Mouse (Mus musculus) ovary, postnatal 36 days (tissue): ENCODE data around the gene Traf4.
A peak's percentile ranks its signal among the peaks of the same experiment; 100 is the strongest.
"Not testable (repeated sequence)": the region's sequence is repeated elsewhere in the genome, so short reads cannot be mapped to it uniquely, and the experiment has no call there.

Experiments used
- DNase-seq: peaks from one replicate; pipeline ENCODE4 v3.0.0; 2022; ENCODE audit warnings: low spot score, mixed read lengths

Traf4 gene

DNA sequence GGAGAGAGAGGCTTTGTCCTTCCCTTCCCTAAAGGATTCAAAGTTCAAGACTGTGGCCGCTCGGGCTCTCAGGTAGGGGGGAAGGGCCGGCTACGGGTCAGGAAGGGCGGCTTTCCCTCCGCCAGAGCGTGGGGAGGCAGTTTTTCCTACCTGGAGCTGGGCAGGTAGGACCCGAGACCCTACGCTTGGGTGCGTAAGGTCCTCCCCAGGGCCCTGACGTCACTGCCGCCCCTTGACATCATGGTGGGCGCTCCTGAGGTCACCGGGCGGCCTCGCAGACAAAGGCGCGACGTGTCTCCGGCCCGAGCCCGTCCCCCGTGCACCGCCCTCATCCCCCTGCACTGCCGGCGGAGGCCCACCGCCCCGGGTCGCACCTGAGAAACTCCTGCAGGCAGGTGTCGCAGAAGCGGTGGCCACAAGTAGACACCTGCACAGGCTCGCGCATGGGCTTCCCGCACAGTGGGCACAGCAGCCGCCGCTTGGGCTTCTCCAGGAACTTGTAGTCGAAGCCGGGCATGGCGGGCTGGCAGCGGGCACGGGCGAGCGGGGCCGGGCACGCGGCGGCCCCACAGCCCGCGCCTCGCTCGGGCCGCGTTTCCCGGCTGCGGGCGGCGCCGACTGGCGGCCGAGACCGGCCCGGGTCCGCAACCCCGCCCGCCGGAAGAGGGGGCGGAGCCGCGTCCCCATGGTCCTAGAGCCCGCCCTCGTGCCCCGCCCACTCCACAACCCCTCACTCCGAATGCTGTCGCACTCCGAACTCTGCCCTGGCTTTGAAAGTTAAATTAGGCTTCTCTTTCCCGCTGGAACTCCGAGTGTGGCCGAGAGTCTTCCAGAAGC, at the start of gene Traf4:
TSS of gene Traf4 (minus strand) at position 666 of the 837 bp plus-strand sequence.
- DNase-seq = peak; percentile 87

DNA sequence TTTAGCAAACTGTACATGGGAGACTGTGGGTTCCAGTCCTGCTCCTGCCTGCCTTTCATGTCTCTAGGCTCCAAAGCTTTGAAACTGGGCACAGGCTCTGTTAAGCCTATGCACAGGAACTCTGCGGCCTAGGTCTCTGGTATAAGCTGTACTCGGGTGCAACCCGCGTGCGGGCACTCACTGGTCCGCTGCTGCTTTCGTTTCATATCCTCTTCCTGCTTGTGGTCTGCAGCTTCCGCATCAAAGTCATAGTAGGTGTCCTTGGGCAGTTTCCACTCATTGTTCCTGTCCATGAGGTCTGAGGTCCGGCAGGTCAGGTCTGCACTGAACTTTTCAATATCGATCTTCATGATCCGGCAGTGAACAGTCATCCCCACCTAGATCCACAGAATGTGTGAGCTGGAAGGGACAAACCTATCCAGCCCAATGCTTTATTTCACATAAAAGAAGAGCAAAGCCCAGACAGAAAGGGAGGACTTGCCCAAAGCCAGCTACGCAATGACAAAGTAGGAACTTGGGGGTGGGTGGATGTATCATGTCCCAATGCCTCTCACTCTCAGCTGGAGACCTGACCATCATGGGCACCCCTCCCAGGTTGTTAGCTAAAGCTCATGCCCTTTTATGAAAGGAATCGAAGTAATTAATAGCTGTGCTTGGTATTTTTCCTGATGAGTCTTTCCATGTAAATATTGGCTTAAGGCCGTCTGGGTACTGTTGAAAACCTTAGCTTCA, 47.9 kb upstream of the Traf4 start:
- no peak for DNase-seq

DNA sequence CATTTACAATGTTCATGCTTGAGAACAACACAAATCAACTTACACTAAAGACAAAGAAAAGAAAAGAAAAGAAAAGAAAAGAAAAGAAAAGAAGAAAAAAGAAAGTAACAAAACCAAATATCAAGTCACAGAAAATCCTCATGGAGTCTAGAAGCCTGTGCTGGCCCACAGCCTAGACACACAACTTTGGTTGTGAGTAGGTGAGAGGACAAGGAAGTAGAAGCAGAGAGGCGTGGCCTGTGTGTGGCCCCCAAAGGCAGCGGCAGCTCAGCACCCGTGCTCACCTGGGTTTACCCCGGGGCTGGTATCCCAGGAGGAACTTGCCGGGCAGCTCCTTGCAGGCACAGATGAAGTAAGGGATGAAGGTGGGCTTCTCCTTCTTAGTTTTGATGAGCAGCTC, 46.1 kb upstream of the Traf4 start:
- no peak for DNase-seq

DNA sequence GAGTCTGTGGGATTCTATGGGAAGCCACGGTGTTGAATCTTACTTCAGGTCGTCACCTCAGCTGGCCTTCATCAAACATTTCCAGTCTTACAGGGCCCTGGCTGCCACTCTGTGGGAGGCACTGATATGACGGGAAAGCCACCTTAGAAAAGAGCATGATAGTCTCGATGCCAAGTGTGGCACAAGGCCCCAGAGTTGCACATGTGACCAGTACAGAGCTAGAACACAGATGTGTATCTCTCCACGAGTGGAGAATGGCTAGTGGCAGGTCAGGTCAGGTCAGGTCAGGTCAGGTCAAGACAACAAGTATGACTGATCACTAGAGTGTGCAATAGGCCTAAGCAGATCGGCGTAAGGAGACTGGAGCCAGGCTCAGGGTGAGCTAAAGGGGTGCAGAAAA, 45.2 kb upstream of the Traf4 start:
- DNase-seq = no peak

DNA sequence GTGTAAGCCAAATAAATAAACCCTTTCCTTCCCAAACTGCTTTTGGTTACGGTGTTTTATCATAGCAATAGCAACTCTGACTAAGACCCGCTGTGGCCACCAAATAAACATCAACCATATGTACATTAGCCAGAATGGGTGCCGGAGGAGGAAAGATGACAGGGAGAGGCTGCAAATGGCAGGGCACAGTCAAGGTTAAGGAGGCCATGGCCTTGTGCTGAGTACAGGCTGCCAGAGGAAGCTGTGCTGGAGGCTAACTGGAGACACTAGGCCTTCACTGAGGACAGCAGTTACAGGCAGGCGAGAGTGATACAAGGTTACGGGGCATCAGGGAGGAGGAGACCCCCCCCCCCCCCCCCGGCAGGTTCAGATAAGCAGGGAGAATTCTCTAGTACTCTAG, 44.5 kb upstream of the Traf4 start:
- DNase-seq = peak; percentile 26

DNA sequence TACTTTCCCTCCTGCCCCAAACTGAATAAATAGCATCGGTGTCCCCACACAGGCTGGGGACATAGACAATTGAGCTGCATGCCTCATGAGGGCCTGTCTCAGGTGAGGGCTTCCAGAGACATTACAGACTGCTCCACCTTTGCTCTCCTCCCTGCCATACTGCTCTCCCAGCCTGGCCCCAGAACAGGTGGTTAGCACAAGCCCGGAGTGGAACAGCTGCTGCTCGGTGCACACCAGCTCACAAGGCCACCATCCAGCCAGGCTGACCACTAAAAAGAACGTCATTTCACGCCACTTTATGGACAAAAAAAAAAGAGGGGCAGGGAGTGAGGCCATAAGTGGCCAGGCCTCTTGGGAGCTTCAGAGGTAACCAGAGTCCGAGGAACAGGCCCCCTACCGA, 41.8 kb upstream of the Traf4 start:
- no peak for DNase-seq

DNA sequence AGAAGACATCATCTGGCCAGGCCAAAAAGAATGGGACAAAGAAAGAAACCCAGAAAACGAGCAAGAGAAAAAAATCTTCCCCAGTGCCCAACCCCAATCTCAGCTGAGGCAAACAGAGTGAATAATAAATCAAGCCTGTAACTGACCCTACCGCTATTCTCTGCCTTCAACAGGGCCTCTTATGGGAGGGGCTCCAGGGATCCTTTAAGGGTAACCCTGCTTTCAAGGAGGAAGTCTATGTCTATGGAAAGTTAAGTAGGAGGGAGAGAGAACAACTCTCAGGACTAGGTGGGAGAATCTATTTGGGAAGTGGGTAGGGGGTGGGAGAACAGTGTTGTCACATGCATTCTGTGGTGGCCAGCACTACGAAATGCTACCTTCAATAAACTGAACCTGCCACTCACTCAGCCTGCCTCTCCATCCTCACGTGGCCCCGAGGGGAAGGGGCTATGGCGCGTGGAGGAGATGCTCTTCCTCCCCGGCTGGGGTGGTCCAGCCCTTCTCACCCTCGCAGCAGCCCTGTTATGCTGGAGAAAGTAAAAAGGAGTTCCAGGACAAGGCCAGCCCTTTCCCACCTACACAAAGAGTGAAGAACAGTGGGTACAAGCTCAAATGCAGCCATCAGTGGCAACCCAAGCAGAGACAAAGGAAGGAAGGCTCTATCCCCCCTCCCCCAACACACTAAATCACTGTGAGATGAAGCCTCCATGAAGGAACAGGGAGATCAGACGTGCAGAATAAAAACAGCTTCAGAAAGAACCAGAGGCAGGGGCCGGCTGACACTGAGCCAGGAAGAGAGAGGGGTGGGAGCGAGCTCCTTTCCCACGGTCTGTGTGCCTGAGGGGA, 40.2 kb upstream of the Traf4 start:
- DNase-seq = no peak

DNA sequence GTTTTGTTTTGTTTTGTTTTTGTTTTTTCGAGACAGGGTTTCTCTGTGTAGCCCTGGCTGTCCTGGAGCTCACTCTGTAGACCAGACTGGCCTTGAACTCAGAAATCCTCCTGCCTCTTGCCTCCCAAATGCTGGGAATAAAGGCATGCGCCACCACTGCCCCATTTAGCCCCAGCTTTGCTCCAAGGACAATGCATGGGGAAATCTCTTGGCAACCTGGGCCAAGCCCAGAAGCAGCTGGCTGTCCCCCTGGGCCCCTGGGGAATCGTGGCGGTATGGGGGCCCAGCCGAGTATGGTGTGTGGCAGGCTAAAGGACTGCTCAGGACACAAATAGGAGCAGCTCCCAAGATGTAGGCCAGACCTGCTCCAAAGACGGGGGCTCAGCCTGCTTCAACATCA, 38.9 kb upstream of the Traf4 start:
- DNase-seq = no peak

DNA sequence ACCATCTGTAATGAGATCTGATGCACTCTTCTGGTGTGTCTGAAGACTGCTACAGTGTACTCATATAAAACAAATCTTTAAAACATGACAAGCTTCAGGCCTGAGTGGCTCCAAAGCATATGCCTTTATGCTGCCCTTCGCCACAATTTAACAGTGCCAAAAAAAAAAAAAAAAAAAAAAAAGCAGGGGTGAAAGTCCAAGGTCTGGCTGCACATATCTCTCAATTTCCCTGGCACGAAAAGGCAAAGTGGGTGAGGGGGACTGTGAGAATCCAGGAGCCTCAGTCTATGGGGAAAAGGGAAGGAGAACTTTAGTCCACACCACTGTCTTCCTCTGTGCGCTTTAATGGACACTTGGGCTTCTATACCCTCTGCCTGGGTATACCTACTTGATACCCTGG, 37.0 kb upstream of the Traf4 start:
- DNase-seq = no peak

DNA sequence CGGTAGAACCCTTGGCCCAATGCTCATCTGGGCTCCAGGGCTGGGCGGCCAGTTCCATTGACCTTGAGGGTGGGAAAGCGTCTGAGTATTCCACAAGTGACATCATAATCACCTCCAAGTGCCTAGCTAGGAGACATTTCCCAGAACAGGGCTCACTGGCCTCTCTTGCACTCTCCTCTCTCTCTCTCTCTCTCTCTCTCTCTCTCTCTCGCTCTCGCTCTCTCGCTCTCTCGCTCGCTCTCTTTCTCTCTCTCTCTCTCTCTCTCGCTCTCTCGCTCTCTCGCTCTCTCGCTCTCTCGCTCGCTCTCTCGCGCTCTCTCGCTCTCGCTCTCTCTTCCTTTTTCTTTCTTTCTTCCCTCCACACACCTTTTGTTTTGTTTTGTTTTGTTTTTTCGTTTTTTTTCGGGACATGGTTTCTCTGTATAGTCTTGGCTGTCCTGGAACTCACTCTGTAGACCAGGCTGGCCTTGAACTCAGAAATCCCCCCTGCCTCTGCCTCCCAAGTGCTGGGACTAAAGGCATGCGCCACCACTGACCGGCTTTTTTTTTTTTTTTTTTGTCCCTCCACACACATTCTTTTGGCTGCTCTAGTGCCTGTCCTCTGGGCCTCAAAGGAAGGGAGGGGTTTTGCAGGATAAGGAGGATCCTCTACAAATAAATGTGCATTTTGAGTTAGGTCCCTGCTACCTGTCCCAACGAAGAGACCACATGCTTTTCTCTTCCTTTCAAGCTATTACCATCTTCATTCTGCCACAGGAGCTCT, 29.9 kb upstream of the Traf4 start:
- no peak for DNase-seq

DNA sequence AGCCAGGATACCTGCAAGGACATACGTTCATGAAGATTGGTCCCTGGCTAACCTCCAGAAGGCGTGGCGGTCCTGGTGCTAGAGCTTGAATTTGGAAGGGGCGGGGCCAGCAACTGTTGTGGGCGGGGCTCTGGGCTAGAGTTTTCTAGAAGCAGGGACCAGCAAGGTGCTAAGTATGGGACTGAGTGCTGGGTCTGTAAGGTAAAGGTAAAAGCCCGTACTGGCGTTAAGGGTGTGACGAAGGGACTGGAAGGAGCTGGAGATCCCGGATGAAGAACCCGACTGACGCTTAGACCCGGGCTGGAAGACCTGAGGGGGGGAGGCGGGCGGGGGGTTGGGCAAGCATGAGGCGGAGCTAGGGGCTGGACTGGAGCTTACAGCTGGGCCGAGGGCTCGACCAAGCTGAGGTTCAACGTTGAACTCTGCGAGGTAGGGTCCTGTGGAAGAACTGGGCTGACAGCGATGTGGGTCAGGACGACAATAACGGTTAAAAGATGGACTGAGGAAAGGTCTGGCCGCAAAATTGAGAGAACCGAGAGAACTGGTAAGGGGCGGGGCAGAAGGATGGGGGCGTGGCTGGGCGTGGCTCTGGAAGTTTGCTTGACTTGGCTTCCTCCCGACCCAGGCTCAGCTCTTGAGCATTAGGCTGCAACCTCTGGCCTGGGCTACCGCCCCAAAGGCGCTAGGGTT, 29.2 kb upstream of the Traf4 start:
- peak; percentile 79 for DNase-seq

DNA sequence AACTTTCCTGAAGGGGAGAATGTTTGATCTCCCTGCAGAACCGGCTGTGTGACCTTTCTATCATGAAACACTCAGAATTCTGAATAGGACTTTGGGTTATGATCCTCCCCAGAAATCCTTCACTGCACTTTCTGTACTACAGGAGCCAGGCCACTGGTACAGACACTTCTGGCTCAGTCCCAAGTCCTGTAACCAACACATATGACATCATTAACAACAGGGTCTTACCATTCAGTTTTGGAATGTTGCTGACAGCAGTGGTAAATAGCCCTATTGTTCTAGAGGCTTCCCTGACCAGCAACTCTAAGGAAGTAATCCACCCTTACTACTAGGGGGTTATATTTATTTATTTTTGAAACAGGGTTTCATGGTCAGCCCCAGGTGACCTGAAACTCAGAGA, 27.7 kb upstream of the Traf4 start, which contains the start of gene Proca1:
TSS of gene Proca1 (plus strand) at position 280 of the 400 bp plus-strand sequence.
- no peak for DNase-seq

DNA sequence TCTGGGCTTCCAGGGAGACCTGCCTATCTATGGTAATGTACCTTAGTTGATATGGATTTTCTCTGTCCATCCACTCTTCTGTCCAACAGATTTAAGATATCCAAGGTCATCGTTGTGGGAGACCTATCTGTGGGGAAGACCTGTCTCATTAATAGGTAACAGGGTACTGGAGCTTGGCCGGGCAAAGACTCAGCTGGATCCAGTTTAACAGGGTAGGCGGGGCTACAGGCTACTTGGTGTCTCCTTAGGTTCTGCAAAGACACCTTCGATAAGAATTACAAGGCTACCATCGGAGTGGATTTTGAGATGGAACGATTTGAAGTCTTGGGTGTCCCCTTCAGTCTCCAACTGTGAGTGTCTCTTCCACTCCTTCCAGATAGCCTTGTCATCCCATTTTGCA, 24.7 kb upstream of the Traf4 start:
- DNase-seq = no peak

DNA sequence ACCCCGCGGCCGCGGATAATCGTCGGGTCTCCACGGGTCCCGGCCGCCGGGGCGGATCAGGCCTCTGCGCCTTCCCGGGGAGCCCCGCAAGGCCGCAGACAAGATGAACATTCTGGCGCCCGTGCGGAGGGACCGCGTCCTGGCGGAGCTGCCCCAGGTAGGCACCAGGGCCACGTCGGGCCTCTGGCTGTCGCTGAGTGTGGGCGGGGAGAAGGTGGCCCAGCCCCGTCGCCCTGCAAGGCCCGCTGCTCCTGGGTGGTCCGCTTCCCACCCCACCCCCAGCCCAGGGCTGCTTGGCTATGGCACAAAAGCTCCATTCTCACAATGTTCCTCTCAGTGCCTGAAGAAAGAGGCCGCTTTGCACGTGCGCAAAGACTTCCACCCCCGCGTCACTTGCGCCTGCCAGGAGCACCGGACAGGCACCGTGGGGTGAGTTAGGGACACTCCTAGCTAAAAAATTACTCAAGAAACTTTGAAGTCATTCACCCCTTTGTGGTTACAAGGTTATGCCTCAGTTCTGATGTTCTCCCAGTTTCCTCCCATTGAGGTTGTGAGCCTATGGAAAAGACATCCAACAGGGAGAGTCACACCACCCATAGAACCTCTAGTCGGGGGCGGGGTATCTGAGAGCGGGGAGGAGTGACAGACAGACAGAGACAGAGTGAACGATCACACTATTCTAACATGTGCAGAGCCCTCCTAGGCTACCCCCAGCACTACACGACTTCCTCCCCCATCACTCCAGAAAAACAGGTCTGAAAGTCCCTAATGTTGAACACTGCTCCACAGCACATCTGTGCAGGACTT, 24.0 kb upstream of the Traf4 start:
- DNase-seq = peak; percentile 74

DNA sequence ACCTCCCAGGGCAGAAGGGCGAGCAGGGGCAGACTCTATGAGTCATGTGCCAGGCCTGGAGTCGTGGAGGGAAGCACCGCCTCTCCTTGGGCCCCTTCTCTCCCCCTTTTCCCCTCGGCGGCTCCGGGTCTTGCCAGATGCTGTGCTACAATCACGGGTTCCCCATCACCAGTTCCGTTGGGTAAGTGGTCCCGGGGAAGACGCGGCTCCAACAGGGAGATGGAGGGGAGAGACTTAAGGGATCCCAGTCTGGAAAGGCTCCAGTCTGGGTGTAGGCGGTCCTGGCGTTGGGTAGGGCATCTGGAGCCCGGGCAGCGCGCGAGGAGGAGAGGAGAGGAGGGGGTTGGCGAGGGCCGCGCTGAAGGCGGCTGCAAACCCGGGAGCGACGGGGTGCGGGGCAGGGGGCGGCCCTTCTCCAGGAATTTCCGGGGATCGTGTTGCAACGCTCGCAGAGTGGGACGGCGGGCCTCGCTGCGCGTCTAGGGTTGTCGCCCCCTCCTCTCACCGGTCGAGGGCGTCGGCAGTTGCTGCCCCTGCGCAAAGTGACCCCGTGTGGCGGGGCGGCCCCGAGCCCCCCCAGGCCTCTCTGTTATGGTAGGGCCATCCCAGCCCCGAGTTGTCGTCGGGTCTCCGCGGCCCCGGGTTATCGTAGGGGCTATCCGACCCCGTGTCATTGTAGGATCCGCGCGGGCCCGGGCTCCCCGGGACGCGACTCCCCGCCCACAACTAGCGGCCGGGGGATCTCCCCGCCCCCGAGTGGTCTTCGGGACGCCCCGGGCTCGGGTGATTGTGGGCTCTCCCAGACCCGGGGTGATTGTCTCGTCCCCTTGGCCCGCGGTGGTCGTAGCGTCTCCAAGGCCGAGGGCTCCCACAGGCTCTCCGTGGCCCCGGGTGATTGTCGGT, 23.2 kb upstream of the Traf4 start, which contains the start of gene Rab34:
TSS of gene Rab34 (plus strand) at position 100 of the 903 bp plus-strand sequence.
- DNase-seq = peak; percentile 85

DNA sequence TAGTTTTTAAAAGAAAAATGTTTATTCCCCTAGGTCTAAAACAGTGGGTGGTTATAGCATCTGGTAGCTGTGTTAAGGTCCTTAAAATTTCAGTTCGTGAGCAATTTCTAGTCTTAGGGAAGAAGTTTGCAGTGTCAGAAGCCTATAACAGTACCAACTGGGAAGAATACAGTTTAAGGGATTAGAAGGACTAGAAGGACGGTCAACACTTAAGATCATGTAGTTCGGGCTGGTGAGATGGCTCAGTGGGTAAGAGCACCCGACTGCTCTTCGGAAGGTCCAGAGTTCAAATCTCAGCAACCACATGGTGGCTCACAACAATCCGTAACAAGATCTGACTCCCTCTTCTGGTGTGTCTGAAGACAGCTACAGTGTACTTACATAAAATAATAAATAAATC, 19.3 kb upstream of the Traf4 start:
- not testable (repeated sequence) for DNase-seq

DNA sequence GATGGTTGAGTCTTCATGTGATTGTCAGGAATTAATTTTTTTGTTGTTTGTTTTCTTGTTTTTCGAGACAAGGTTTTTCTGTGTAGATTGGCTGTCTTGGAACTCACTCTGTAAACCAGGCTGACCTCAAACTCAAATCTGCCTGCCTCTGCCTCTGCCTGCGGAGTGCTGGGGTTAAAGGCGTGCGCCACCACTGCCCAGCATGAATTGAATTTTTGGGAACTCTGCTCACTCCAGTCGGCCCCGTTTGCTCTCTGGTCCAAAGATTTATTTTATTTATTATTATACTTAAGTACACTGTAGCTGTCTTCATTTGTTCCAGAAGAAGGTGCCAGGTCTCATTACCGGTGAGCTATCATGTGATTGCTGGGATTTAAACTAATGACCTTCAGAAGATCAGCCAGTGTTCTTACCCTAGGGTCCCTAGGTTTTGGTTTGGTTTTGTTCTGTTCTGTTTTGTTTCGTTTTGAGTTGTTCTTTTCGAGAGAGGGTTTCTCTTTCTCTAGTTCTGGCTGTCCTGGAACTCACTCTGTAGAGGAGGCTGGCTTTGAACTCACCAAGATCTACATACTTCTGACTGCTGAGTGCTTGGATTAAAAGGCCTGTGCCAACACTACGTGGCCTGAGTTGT, 18.6 kb upstream of the Traf4 start:
- no peak for DNase-seq
